Mouse (Mus musculus) liver, embryonic 15.5 days (tissue): ENCODE measurements at regions not wholly inside any gene's neighbourhood (a gene's known extent, or its start where the extent isn't known, plus 50 kb on each side); places are given as distances from the start of the nearest gene placed in this dataset.
A peak's percentile ranks its signal among the peaks of the same experiment; 100 is the strongest.

Experiments used
- ATAC-seq: fragments of 200-750 bp; cut with Nextera tagmentation; 2 replicates; pipeline ENCODE4 v1.8.0; 2017; ENCODE audit warnings: moderate number of reproducible peaks, mild to moderate bottlenecking, moderate library complexity; ENCODE audit not compliant: insufficient read depth
- H3K27ac ChIP-seq: fragments of 300-500 bp; sonication (generic); replicated peaks from 2 replicates; pipeline ENCODE4 v1.5.1; 2015; ENCODE audit warnings: mild to moderate bottlenecking, inconsistent platforms
- H3K27me3 ChIP-seq: fragments of 300-500 bp; sonication (generic); 2 replicates; pipeline ENCODE4 v1.6.1; 2015; ENCODE audit warnings: mild to moderate bottlenecking, inconsistent platforms
- H3K36me3 ChIP-seq: fragments of 300-500 bp; sonication (generic); replicated peaks from 2 replicates; pipeline ENCODE4 v1.6.1; 2015; ENCODE audit warnings: moderate library complexity, mild to moderate bottlenecking, inconsistent platforms
- H3K4me1 ChIP-seq: fragments of 300-500 bp; sonication (generic); replicated peaks from 2 replicates; pipeline ENCODE4 v1.6.1; 2015; ENCODE audit warnings: inconsistent platforms
- H3K4me2 ChIP-seq: fragments of 300-500 bp; sonication (generic); 2 replicates; pipeline ENCODE4 v1.6.1; 2015; ENCODE audit warnings: moderate library complexity, mild to moderate bottlenecking, inconsistent platforms
- H3K4me3 ChIP-seq: fragments of 300-500 bp; sonication (generic); replicated peaks from 2 replicates; pipeline ENCODE4 v1.5.1; 2015; ENCODE audit warnings: mild to moderate bottlenecking, inconsistent platforms
- H3K9ac ChIP-seq: fragments of 300-500 bp; sonication (generic); 2 replicates; pipeline ENCODE4 v1.6.1; 2015; ENCODE audit warnings: moderate library complexity, mild to moderate bottlenecking, inconsistent platforms
- H3K9me3 ChIP-seq: fragments of 300-500 bp; sonication (generic); replicated peaks from 2 replicates; pipeline ENCODE4 v1.6.1; 2016; ENCODE audit warnings: inconsistent platforms
- WGBS: fragments of 180-500 bp; shearing (Covaris S2); methylation state at CpG from one replicate; pipeline ENCODE4 v1.1.7; 2015; ENCODE audit warnings: mixed read lengths; ENCODE audit not compliant: insufficient replicate concordance; 5-methylcytosine and 5-hydroxymethylcytosine counted together

DNA sequence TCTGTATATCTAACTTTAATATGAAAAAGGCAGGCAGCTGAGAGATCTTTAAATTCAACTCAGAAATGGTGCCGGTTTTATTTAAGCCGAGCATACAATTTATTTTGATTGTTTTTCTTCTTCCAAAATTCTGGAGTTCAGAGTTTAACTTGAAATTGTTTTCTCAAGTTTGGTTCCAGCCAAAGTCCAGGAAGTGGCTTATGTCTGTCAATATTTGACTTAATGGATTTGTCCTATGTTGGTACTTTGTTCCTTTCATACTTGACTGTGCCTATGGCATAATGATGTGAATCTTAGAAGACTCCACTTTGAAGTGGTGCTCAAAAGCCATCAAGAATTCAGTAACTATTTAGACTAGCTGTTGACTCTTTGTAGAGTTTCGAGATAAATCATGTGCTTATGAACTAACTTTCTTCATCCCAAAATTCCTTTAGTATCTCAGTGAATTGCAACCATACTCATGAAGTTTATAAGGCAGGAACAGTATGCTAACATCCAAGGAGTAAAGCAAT, 247.6 kb downstream of the Gm11146 start:
- Histone ChIP-seq H3K27ac (no peak overlapping the region), H3K9me3 (no peaks in the 10 kb centered on the region), H3K9ac (no peak overlapping the region), H3K36me3 (no peaks in the 10 kb centered on the region), H3K27me3 (no peaks in the 10 kb centered on the region), H3K4me2 (no peak overlapping the region), H3K4me3 (no peak overlapping the region), H3K4me1 (no peaks in the 10 kb centered on the region)
- 59% methylated on average over 3 of the region's 3 CpGs for WGBS
- ATAC-seq: no peak

GRCm38 (mm10) chr16:77346128-77346527, 255.8 kb downstream of the Gm11146 start:
- Histone ChIP-seq H3K4me3 (no peak overlapping the region), H3K4me1 (no peaks in the 10 kb centered on the region), H3K9me3 (no peaks in the 10 kb centered on the region), H3K36me3 (no peaks in the 10 kb centered on the region), H3K9ac (no peak overlapping the region), H3K4me2 (no peak overlapping the region), H3K27me3 (no peaks in the 10 kb centered on the region), H3K27ac (no peak overlapping the region)
- ATAC-seq: no peak
- WGBS: 26% methylated on average over 7 of the region's 7 CpGs

GRCm38 (mm10) chr16:77332285-77332684, 269.6 kb downstream of the Gm11146 start:
- Histone ChIP-seq H3K9me3 (no peaks in the 10 kb centered on the region), H3K27me3 (no peaks in the 10 kb centered on the region), H3K27ac (no peak overlapping the region), H3K4me2 (no peak overlapping the region), H3K4me3 (no peak overlapping the region), H3K36me3 (no peaks in the 10 kb centered on the region), H3K4me1 (no peaks in the 10 kb centered on the region; the same call in 1 of the 2 replicates), H3K9ac (no peak overlapping the region)
- 71% methylated on average over 6 of the region's 6 CpGs for WGBS
- ATAC-seq: no peak

GRCm38 (mm10) chr16:77330996-77331395, 270.9 kb downstream of the Gm11146 start:
- Histone ChIP-seq H3K9ac (no peak overlapping the region), H3K4me1 (no peaks in the 10 kb centered on the region; the same call in 1 of the 2 replicates), H3K9me3 (no peaks in the 10 kb centered on the region), H3K27me3 (no peaks in the 10 kb centered on the region), H3K27ac (0 out of 2 replicates have a peak overlapping the region, but pooled peaks have one; percentile 24), H3K4me3 (peak overlapping the region; percentile 22), H3K36me3 (no peaks in the 10 kb centered on the region), H3K4me2 (peak overlapping the region; percentile 53)
- no peak for ATAC-seq
- WGBS: 27% methylated on average over 8 of the region's 8 CpGs

DNA sequence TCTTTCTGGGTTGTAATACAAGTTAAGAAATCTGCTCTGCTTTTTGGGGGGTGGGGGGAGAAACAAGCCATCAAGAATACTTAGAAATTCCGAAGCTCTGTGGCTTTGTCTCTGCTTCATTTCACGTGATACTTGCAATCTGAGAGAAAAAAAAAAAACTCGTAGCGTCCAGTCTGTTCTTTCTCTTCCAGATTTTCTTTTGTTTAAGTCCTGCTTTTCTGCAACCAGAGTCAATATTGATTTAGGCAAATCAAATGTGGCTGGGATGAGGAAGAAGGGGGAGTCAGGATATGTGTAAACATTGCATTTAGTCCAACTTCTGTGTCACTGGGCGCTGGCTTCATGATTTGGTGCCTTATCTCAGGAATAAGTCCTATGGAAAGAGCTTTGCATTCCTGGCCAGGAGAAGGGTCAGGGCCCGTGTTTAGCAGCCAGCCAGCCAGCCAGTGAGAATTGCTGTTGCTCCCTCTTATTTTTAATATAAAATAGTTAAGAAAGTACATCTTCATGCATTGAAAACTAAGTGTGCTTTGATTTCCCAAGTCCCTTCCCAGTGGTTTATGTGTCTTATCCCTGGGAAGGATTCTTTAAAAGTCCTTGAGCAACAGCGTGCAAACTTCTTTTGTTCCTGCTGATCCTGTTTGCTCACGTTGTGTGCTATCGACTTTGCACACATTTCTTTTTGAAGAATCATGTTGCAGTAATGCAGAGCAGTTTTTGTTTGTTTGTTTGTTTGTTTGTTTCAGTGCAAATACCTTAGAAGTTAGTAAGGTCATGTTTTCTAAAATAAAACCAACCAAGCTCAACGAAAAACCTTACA, 272.0 kb downstream of the Gm11146 start:
- Histone ChIP-seq H3K27ac (peak overlapping the region; percentile 76), H3K4me3 (peak overlapping the region; percentile 47), H3K36me3 (no peaks in the 10 kb centered on the region), H3K9ac (0 out of 2 replicates have a peak overlapping the region, but pooled peaks have one; percentile 4), H3K4me1 (no peaks in the 10 kb centered on the region; the same call in 1 of the 2 replicates), H3K9me3 (no peaks in the 10 kb centered on the region), H3K27me3 (no peaks in the 10 kb centered on the region), H3K4me2 (peak overlapping the region; percentile 53)
- 32% methylated on average over 10 of the region's 10 CpGs for WGBS
- peak; percentile 73 for ATAC-seq

- Histone ChIP-seq H3K4me3 (peak overlapping the region; percentile 47), H3K27me3 (no peaks in the 10 kb centered on the region), H3K27ac (peak overlapping the region; percentile 76), H3K4me1 (no peaks in the 10 kb centered on the region; the same call in 1 of the 2 replicates), H3K9ac (0 out of 2 replicates have a peak overlapping the region, but pooled peaks have one; percentile 4), H3K36me3 (no peaks in the 10 kb centered on the region), H3K9me3 (no peaks in the 10 kb centered on the region), H3K4me2 (peak overlapping the region; percentile 53)
- peak; percentile 44 for ATAC-seq
- 23% methylated on average over 17 of the region's 17 CpGs for WGBS
These were observed 272.7 kb downstream of the Gm11146 start for GRCm38 (mm10) chr16:77329160-77329691.

DNA sequence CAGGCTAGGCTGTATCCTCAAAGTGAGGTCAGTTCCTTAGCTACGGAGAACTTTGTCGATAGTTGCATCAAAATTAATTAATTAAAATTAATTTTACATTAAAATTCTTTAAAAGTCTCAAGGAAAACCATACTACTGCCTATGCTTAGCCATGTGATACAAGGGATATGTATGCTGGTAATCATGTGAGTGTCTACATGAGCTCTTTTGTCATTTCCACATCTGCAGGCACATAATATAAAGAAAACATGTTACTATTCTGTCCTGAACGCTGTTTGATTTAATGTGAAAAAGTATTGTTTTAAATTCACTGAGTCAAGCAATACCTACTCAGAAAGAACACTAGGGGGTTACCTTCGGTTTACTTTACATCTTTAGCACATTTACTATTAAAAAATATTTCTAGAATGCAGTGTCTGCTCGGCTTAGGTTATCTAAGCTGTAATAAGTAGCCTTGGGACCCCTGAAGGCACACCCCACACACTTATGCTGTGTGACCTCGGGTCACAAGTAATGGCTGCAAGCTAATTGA, 273.2 kb downstream of the Gm11146 start:
- Histone ChIP-seq H3K9me3 (no peaks in the 10 kb centered on the region), H3K4me1 (no peaks in the 10 kb centered on the region; the same call in 1 of the 2 replicates), H3K36me3 (no peaks in the 10 kb centered on the region), H3K4me3 (peak overlapping the region; percentile 47), H3K4me2 (peak overlapping the region; percentile 53), H3K27me3 (no peaks in the 10 kb centered on the region), H3K27ac (peak overlapping the region; percentile 76), H3K9ac (0 out of 2 replicates have a peak overlapping the region, but pooled peaks have one; percentile 4)
- 39% methylated on average over 6 of the region's 6 CpGs for WGBS
- no peak for ATAC-seq

DNA sequence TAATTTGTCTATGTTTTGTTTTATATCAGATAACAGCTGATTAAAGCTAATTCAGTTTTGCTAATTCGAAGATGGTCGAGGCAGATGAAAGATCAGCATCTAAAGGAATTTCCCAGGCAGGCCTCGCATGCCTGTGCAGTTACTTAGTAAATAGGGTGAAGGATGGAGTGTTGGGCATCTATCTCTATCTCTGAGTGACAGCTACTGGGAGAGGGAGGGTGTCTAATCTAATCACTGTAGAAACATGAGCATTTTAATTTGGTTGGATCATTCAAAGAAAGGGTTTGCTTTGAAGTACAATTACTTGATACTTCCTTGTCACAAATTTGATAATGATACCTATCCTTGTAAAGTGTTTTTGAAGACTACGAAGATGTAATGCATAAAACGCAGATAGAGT, 273.8 kb downstream of the Gm11146 start:
- no peak overlapping the region for H3K4me2 ChIP-seq
- ATAC-seq: no peak
- H3K9ac ChIP-seq: no peak overlapping the region
- H3K9me3 ChIP-seq: no peaks in the 10 kb centered on the region
- H3K4me1 ChIP-seq: no peaks in the 10 kb centered on the region; the same call in 1 of the 2 replicates
- 65% methylated on average over 5 of the region's 5 CpGs for WGBS
- no peaks in the 10 kb centered on the region for H3K27me3 ChIP-seq
- H3K4me3 ChIP-seq: no peak overlapping the region
- H3K27ac ChIP-seq: no peak overlapping the region
- H3K36me3 ChIP-seq: no peaks in the 10 kb centered on the region

GRCm38 (mm10) chr16:77322338-77322737, 279.6 kb downstream of the Gm11146 start:
- Histone ChIP-seq H3K9me3 (no peaks in the 10 kb centered on the region), H3K27me3 (no peaks in the 10 kb centered on the region), H3K9ac (no peak overlapping the region), H3K36me3 (no peaks in the 10 kb centered on the region), H3K4me2 (no peak overlapping the region), H3K4me1 (no peaks in the 10 kb centered on the region), H3K27ac (no peak overlapping the region), H3K4me3 (no peak overlapping the region)
- no peak for ATAC-seq
- 68% methylated on average over 5 of the region's 5 CpGs for WGBS

DNA sequence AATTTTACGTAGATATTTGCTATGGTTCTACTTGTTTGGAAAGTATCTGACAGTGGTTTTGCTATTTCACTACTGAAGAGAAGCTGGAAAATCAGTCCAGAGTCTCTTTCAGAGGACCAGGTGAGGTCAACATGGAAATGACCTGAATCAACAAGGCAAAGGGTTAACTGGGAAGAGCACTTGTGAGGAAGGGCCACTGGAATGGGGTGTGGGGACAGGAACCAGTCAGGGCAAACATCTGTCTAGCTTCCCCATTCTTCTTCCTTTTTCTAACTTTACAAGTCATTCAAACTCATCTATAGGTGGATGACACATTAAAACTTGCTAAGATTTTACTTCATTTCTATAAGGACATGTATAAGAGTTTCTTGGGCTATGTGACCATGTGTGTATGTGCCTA, 283.7 kb downstream of the Gm11146 start:
- Histone ChIP-seq H3K4me3 (no peak overlapping the region), H3K9ac (no peak overlapping the region), H3K4me2 (no peak overlapping the region), H3K4me1 (no peaks in the 10 kb centered on the region), H3K27ac (no peak overlapping the region), H3K27me3 (no peaks in the 10 kb centered on the region), H3K36me3 (no peaks in the 10 kb centered on the region), H3K9me3 (no peaks in the 10 kb centered on the region)
- ATAC-seq: no peak
- WGBS: 61% methylated on average over 1 of the region's 1 CpGs

DNA sequence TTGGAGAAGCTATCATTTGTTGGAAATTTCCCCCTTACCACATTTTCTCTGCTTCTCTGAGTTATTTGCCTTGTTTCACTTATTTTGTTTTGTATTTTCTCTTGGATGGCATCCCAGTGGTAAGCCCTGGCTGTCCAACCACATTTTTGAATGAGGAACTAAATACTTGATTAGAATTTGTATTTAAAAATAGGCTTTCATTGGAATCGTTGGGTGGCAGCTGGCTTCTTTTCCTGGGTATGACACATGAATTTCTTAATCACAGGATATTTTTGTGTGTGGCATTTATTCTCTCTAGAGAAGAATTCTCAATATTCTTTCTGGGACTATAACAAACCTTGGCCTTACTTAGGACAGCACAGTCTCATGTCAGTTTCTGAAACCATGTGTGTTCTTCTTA, 286.5 kb downstream of the Gm11146 start:
- Histone ChIP-seq H3K27me3 (no peaks in the 10 kb centered on the region), H3K36me3 (no peaks in the 10 kb centered on the region), H3K4me1 (no peaks in the 10 kb centered on the region), H3K4me3 (no peak overlapping the region), H3K9ac (no peak overlapping the region), H3K9me3 (no peaks in the 10 kb centered on the region), H3K4me2 (no peak overlapping the region), H3K27ac (no peak overlapping the region)
- WGBS: 21% methylated on average over 1 of the region's 1 CpGs
- no peak for ATAC-seq
